Mouse (Mus musculus) left cerebral cortex, postnatal 10 days (tissue): ENCODE results near the gene Ppp4r3a. TPM values are rescaled to one million over a fixed set of nuclear protein-coding genes. Genes with fewer than 3 reads are reported as not detected.
A peak's percentile ranks its signal among the peaks of the same experiment; 100 is the strongest.
"Not testable (repeated sequence)": the region's sequence is repeated elsewhere in the genome, so short reads cannot be mapped to it uniquely, and the experiment has no call there.

Experiments used
- DNase-seq, 2 experiments: peaks; one replicate each; pipeline ENCODE4 v3.0.0; 2021 to 2022; ENCODE audit warnings: low spot score in 2 of 2, mixed read lengths in 1 of 2; ENCODE audit errors: extremely low spot score in 1 of 2
- intact Hi-C: fragments of 180-260 bp; cut with DNase I; formaldehyde crosslinking; loops from one replicate; pipeline ENCODE4 v1.15.1; 2025
- total RNA-seq, 2 experiments: library from RNA; stranded (reverse); gene quantifications; 2 replicates each; pipeline ENCODE4 v1.2.3; 2021

Ppp4r3a gene
- 10 to 100 TPM; 38.0 to 39.5 TPM for total RNA-seq

DNA sequence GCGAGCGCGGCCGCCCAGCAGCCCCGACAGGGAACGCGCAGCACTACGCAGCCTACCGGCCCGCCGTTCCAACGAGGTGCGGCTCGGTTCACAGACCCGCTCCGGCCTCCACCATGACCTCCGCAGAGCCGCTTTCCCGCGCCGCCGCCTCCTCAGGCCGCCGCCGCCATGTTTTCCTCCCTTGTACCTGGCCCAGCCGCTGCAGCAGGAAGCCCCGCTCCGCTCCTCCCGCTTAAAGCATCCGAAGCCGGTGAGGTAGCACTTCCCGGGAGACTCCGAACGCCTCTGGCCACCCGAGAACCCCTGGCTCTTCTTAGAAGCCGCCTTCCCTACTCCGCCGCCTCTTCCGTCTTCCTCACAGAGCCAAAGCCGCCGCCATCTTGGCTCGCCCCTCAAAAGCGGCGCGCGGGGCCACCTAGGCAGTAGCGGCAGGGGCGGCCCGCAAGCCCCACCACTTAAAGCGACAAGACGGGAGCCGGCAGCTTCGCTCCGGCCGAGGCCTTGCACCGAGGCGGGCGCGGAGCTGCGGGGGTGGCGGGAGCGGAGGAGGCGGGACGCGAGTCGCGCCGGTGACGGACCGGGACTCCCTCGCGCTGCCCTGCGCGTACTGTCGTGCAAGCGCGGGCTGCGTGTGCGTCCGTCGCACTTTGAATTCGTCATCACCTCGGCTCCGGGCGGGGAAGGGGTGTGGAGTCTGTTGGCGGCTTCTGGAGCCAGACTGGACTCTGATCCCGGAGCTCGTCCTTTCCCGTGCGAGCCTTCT, at the start of gene Ppp4r3a:
Gene Ppp4r3a, minus strand, starts transcription at position 627 of the 763 bp plus-strand sequence.
- DNase-seq: peak; percentile 94 to 97
- intact Hi-C loops: no loop called here

- intact Hi-C loops: loop anchor here (5.0 kb wide), 3 partner anchors 239 to 754 kb away; no protein-coding TSS in a partner anchor
- no peak for DNase-seq
Observed at GRCm38 (mm10) chr12:101123013-101123412, 39.5 kb upstream of the Ppp4r3a start.

DNA sequence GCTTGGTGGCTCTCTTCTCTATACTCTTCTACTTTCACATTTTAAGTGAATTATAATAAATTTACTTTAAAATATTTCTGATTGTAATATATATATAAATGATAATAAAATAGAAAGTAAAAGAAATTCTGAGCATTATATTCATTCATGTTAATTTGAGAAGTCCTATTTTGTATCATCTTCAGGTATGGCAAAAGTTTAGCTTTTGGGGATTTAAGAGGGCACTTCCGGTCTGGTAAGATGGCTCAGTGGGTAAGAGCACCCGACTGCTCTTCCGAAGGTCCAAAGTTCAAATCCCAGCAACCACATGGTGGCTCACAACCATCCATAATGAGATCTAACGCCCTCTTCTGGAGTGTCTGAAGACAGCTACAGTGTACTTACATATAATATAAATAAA, 38.6 kb upstream of the Ppp4r3a start:
- intact Hi-C loops: loop anchor here (5.0 kb wide), 3 partner anchors 240 to 755 kb away; no protein-coding TSS in a partner anchor
- DNase-seq: not testable (repeated sequence)

DNA sequence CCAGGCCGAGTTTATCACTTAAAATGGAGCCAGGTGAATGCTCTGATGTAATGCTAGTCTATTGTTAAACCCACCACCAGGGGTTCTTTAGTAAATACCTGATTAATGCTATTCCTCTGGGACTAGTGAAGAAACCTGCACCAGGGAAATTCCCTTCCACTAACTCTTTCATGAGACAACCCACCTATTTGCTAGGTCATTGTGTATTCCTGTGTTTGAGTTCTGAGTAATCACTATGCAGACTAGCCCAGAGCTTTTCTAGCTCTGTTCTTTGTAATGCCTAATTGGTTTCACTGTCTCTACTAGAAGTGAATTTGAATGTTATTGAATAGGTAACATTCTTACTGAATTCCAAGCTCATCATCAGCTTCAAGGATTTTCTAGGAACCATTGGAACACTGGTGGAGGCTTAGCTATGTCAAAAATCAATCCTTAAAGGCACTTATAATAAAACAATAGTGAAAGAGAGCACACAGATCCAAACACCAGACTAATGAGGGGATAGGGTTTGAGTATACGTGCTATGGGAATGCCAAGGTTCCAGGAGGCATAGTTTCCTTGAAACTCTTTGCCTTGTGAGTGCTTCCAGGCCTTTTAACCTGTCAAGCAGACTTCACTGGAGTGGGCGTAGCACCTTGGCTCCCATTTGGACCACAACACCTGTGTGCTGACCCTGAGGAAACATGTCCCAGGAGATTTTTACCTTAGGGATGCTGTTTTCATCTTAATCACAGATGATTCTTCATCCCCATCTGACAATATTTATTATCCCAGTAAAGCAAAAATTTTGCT, 26.5 kb upstream of the Ppp4r3a start:
- intact Hi-C loops, DNase-seq: not testable (repeated sequence)

DNA sequence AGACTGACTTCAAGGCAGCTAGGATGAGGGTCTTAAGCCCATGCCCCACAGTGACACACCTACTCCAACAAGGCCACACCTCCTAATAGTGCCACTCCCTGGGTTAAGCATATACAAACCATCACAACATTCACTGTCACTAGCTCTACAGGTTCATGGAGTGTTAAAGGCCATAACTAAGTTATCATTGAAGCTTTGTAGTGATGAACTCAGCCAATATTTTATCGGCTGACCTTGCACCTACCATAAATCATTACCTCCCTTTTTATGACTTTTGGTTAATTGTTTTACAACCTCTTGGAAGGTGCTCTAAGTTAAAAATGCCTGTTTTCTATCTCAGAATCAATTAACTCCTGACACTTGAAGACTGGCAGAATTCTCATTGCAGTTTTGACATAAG, 24.2 kb upstream of the Ppp4r3a start:
- intact Hi-C loops: no loop called here
- DNase-seq: no peak

DNA sequence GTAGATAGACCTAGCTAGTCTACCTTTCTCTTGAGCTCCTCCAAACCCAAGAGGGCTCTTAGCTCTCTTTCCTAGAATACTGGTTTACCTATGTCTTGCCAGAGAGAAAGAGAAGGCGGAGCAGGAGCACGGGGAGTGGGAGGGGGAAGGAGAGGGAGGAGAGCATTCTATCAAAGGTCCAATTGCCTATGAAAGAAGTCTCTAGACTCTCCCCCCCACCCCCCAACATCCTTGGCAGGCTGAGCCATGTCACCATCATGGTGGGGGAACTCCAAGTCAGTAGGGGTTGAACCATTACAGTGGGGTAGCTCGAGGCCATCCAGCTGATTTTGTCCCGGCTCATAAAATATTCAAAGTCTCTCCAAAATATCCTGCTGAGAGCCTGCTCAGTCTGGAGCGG, 22.1 kb upstream of the Ppp4r3a start:
- DNase-seq: no peak
- intact Hi-C loops: no loop called here

DNA sequence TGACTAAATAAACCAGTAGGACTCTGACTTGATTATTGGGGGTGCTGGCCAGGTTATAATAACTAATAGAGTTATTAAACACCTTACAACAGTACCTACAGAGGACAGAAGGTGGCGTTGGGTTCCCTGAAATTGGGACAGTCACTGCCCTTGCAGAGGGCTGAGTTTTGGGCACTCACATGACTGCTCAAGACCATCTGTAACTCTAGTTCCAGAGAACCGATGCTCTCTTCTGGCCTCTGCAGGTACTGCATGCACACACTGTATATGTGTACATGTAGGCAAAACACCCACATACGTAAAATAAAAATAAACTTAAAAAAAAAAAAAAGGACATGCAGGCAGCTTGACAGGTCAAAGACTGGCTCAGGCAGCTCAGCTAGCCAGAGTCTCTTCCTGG, 19.1 kb upstream of the Ppp4r3a start:
- intact Hi-C loops: no loop called here
- DNase-seq: peak in 1 of 2 experiments; percentile 36

GRCm38 (mm10) chr12:101093678-101094077, 10.2 kb upstream of the Ppp4r3a start:
- DNase-seq, intact Hi-C loops: not testable (repeated sequence)

DNA sequence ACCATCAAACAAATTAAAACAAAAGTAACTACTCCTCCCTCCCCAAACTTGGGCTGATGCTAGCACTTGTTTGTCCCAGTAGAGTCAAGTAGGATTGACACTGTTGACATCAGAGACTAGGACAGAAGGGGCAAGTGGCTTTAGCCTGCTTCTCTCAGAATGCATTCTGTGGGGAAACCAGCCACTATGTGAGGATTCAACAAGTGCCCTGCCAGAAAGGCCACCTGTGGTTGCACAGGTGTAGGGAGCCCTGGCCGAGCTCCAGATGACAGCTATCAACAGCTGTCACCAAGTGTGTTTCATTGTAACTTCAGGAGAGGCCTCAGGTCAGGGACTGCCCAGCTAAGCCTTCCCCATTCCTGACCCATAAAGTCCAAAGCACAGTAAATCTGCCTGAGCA, 6.5 kb upstream of the Ppp4r3a start:
- no peak for DNase-seq
- intact Hi-C loops: no loop called here

DNA sequence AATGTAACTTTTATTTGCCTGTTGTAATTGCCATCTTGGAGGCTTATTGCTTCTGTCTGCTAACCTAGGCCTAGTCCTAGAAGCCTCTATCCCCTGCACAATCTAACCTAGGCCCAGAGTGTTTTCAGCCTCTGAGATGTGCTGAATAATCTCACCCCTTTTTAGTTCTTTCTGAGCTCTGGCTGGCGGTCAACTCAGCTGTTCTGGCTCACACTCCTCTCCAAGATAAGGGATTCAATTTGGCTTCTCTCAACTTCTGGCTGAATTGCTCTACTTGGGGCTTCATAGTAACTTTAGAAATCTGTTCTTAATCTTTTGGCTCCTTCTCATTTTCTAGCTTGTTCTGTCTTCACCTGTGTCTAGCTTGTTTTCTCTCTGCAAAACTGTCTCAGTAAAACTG, 3.9 kb upstream of the Ppp4r3a start:
- DNase-seq: no peak
- intact Hi-C loops: no loop called here

- DNase-seq: no peak
- intact Hi-C loops: no loop called here
Observed at GRCm38 (mm10) chr12:101084881-101085666, 1.6 kb upstream of the Ppp4r3a start.

GRCm38 (mm10) chr12:101084237-101084636, 735 bp upstream of the Ppp4r3a start:
- intact Hi-C loops: no loop called here
- no peak for DNase-seq

GRCm38 (mm10) chr12:101083839-101084195, 315 bp upstream of the Ppp4r3a start:
- intact Hi-C loops: no loop called here
- DNase-seq: no peak

GRCm38 (mm10) chr12:101082296-101083075, 1.0 kb downstream of the Ppp4r3a start:
- peak; percentile 14 to 59 for DNase-seq

DNA sequence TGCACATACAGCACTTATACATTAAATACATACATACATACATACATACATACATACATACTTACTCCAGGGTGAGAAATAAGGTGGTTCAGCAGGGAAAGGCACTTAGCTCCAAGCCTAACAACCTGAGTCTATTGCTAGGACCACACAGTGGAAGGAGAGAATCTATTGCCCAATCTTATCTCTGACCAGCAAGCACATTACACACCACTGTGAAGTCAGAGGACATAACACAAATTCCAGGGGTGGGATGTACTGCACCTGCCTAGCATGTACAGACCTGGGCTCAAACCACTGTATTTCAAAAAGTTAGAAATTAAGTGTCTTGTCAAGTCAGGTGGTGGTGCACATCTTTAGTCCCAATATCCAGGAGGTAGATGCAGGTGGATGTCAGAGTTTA, 5.5 kb downstream of the Ppp4r3a start:
- no peak for DNase-seq
- intact Hi-C loops: no loop called here

More at GRCm38 (mm10) chr12:101082296-101083075, 1.0 kb downstream of the Ppp4r3a start:
- intact Hi-C loops: no loop called here

DNA sequence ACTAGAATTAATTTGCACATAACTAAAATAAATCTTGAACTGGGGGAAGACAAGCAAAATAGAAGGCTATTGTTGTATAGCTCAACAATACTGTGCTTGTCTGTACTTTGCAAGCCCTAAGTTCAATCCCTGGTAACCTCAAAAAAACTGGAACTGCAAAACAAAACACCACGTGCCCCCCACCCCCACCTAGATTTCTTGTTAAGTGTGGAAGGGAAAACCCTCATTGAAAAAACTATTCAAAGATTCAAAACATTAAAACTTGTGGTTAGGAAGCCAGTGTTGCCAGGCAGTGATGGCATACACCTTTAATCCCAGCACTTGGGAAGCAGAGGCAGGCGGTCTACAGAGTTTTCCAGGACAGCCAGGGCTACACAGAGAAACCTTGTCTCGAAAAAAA, 8.1 kb downstream of the Ppp4r3a start:
- intact Hi-C loops: no loop called here
- no peak for DNase-seq

GRCm38 (mm10) chr12:101074821-101075429, 8.6 kb downstream of the Ppp4r3a start:
- no peak for DNase-seq
- intact Hi-C loops: no loop called here

GRCm38 (mm10) chr12:101069813-101070212, 13.7 kb downstream of the Ppp4r3a start:
- DNase-seq: no peak
- intact Hi-C loops: no loop called here
